Mouse (Mus musculus) stomach, embryonic 15.5 days (tissue): Measurements from ENCODE around the gene BC024978. TPM values are rescaled to one million over a fixed set of nuclear protein-coding genes. Genes with fewer than 3 reads are reported as not detected.

Experiments used
- ATAC-seq: fragments of 200-750 bp; cut with Nextera tagmentation; 2 replicates; pipeline ENCODE4 v1.8.0; 2017; ENCODE audit warnings: low read depth, moderate number of reproducible peaks, moderate TSS enrichment; ENCODE audit not compliant: insufficient read depth, low FRiP score
- H3K27ac ChIP-seq: fragments of 300-500 bp; sonication (generic); 2 replicates; pipeline ENCODE4 v1.5.1; 2015; ENCODE audit warnings: mild to moderate bottlenecking, inconsistent platforms
- H3K27me3 ChIP-seq: fragments of 300-500 bp; sonication (generic); replicated peaks from 2 replicates; pipeline ENCODE4 v1.6.1; 2015; ENCODE audit warnings: inconsistent platforms
- H3K36me3 ChIP-seq: fragments of 300-500 bp; sonication (generic); 2 replicates; pipeline ENCODE4 v1.6.1; 2015; ENCODE audit warnings: inconsistent platforms
- H3K4me1 ChIP-seq: fragments of 300-500 bp; sonication (generic); 2 replicates; pipeline ENCODE4 v1.6.1; 2015; ENCODE audit warnings: inconsistent platforms
- H3K4me2 ChIP-seq: fragments of 300-500 bp; sonication (generic); 2 replicates; pipeline ENCODE4 v1.6.1; 2015; ENCODE audit warnings: mild to moderate bottlenecking, inconsistent platforms
- H3K4me3 ChIP-seq: fragments of 300-500 bp; sonication (generic); replicated peaks from 2 replicates; pipeline ENCODE4 v1.5.1; 2015; ENCODE audit warnings: inconsistent platforms
- H3K9ac ChIP-seq: fragments of 300-500 bp; sonication (generic); 2 replicates; pipeline ENCODE4 v1.6.1; 2015; ENCODE audit warnings: inconsistent platforms
- H3K9me3 ChIP-seq: fragments of 300-500 bp; sonication (generic); 2 replicates; pipeline ENCODE4 v1.6.1; 2016; ENCODE audit warnings: inconsistent platforms
- WGBS: fragments of 180-500 bp; shearing (Covaris S2); methylation state at CpG from one replicate; pipeline ENCODE4 v1.1.7; 2015; 5-methylcytosine and 5-hydroxymethylcytosine counted together
- microRNA counts: library from miRNA; unstranded; fragments of <30 nt; microRNA quantifications from one replicate; lab custom pipeline; 2016
- microRNA-seq: library from miRNA; unstranded; fragments of <30 nt; microRNA quantifications from one replicate; pipeline ENCODE4, GENCODE M21; 2016
- polyA plus RNA-seq: library from polyadenylated mRNA; unstranded; fragments of >200 nt; fragmentation: Nextera tagmentation; extraction: Ambion mirVana; gene quantifications from 2 replicates; pipeline ENCODE4 v1.2.1, GENCODE M21; 2015

BC024978 gene
- polyA plus RNA-seq, 1 experiment from 2014 or later = 3.1 TPM

GRCm38 (mm10) chr7:27251946-27252345 lies 56.4 kb downstream of the BC024978 start:
- ATAC-seq = peak; percentile 82
- no peaks in the 10 kb centered on the region for H3K27me3 ChIP-seq

GRCm38 (mm10) chr7:27255721-27256120 lies 60.1 kb downstream of the BC024978 start:
- H3K27ac ChIP-seq = no peak overlapping the region
- H3K36me3 ChIP-seq = 0 out of 2 replicates have a peak, but pooled peaks cover 3% of the 10 kb centered on the region
- H3K4me1 ChIP-seq = peaks cover 25% of the 10 kb centered on the region
- 66% methylated on average over 3 of the region's 3 CpGs for WGBS
- ATAC-seq = no peak
- no peaks in the 10 kb centered on the region for H3K9me3 ChIP-seq
- no peak overlapping the region for H3K9ac ChIP-seq
- no peak overlapping the region for H3K4me2 ChIP-seq
- no peaks in the 10 kb centered on the region for H3K27me3 ChIP-seq
- H3K4me3 ChIP-seq = no peak overlapping the region

More at GRCm38 (mm10) chr7:27251946-27252345, 56.4 kb downstream of the BC024978 start:
- Histone ChIP-seq H3K27ac (no peak overlapping the region; the same call in 1 of the 2 replicates), H3K4me3 (no peak overlapping the region), H3K9me3 (no peaks in the 10 kb centered on the region), H3K4me1 (peaks cover 2% of the 10 kb centered on the region), H3K4me2 (peak overlapping the region; percentile 13; the same call in 1 of the 2 replicates), H3K9ac (no peak overlapping the region), H3K36me3 (peaks cover 6% of the 10 kb centered on the region; the same call in 1 of the 2 replicates)
- 62% methylated on average over 6 of the region's 6 CpGs for WGBS

- whole genome bisulfite sequencing = 37% methylated on average over 27 of the region's 27 CpGs
- H3K4me3 ChIP-seq = peak overlapping the region; percentile 74
- H3K9me3 ChIP-seq = no peaks in the 10 kb centered on the region
- peaks cover 25% of the 10 kb centered on the region for H3K4me1 ChIP-seq
- H3K27me3 ChIP-seq = no peaks in the 10 kb centered on the region
- no peak overlapping the region for H3K9ac ChIP-seq
- H3K36me3 ChIP-seq = 0 out of 2 replicates have a peak, but pooled peaks cover 8% of the 10 kb centered on the region
- 0 out of 2 replicates have a peak, but pooled peaks have one; percentile 1 for ATAC-seq
- peak overlapping the region; percentile 81 for H3K27ac ChIP-seq
- H3K4me2 ChIP-seq = peak overlapping the region; percentile 84
These were observed 61.7 kb downstream of the BC024978 start for GRCm38 (mm10) chr7:27257046-27257851.

- H3K9ac ChIP-seq = no peak overlapping the region
- peak overlapping the region; percentile 74 for H3K4me3 ChIP-seq
- H3K4me1 ChIP-seq = peaks cover 25% of the 10 kb centered on the region
- H3K36me3 ChIP-seq = peaks cover 13% of the 10 kb centered on the region; the same call in 1 of the 2 replicates
- no peak; the same call in 1 of the 2 replicates for ATAC-seq
- peak overlapping the region; percentile 81 for H3K27ac ChIP-seq
- no peaks in the 10 kb centered on the region for H3K9me3 ChIP-seq
- peak overlapping the region; percentile 84 for H3K4me2 ChIP-seq
- 5% methylated on average over 5 of the region's 6 CpGs for WGBS
- H3K27me3 ChIP-seq = no peaks in the 10 kb centered on the region
These were observed 62.2 kb downstream of the BC024978 start for GRCm38 (mm10) chr7:27257852-27258204.

GRCm38 (mm10) chr7:27258205-27258899 lies 62.8 kb downstream of the BC024978 start, which contains the start of gene Numbl:
Gene Numbl, plus strand, starts transcription at chr7:27258433.
- ATAC-seq = peak; percentile 78
- Histone ChIP-seq H3K9ac (peak within 1 kb of the TSS; percentile 85), H3K27ac (peak within 1 kb of the TSS; percentile 81), H3K36me3 (peaks cover 18% of the 10 kb centered on the region), H3K4me2 (peak within 1 kb of the TSS; percentile 84), H3K4me1 (peaks cover 25% of the 10 kb centered on the region), H3K9me3 (no peaks in the 10 kb centered on the region), H3K27me3 (no peaks in the 10 kb centered on the region), H3K4me3 (peak within 1 kb of the TSS; percentile 74)
- 1% methylated on average over 46 of the region's 47 CpGs for WGBS

- Histone ChIP-seq H3K4me3 (peak overlapping the region; percentile 74), H3K27me3 (no peaks in the 10 kb centered on the region), H3K27ac (peak overlapping the region; percentile 81), H3K4me2 (peak overlapping the region; percentile 84), H3K36me3 (peaks cover 18% of the 10 kb centered on the region), H3K9me3 (no peaks in the 10 kb centered on the region), H3K4me1 (peaks cover 25% of the 10 kb centered on the region), H3K9ac (peak overlapping the region; percentile 85)
- 6% methylated on average over 9 of the region's 9 CpGs for WGBS
- no peak for ATAC-seq
These were observed 63.7 kb downstream of the BC024978 start for GRCm38 (mm10) chr7:27259271-27259721.

GRCm38 (mm10) chr7:27259771-27260170 lies 64.2 kb downstream of the BC024978 start:
- peak overlapping the region; percentile 84 for H3K4me2 ChIP-seq
- H3K9me3 ChIP-seq = no peaks in the 10 kb centered on the region
- peaks cover 25% of the 10 kb centered on the region for H3K4me1 ChIP-seq
- H3K9ac ChIP-seq = peak overlapping the region; percentile 85
- H3K36me3 ChIP-seq = peaks cover 21% of the 10 kb centered on the region
- H3K27me3 ChIP-seq = no peaks in the 10 kb centered on the region
- peak overlapping the region; percentile 81 for H3K27ac ChIP-seq
- ATAC-seq = no peak
- peak overlapping the region; percentile 74 for H3K4me3 ChIP-seq
- WGBS = 28% methylated on average over 5 of the region's 5 CpGs

MicroRNA genes within 50 kb of the gene (microRNA counts, 519-probe panel; counts per million panel counts)
- not detected for microRNA mmu-miR-1191 (lab: Ali Mortazavi, UCI)

Small RNA genes lying within 50 kb of the gene (microRNA-seq; reads per million reads assigned to microRNA genes)
- 5.8 reads per million, percentile 20 among the genes with 10 or more reads in this experiment for gene Mir1191
- 0.97 reads per million for gene Mir3101

Other genes with a start within 250 kb of the BC024978 start
- gene Cyp2a12, start 166.7 kb upstream of the BC024978 start, polyA plus RNA-seq = 0.18 TPM in 1 of 2 replicates, not detected in the other
- gene Cyp2f2, start 75.9 kb upstream of the BC024978 start, polyA plus RNA-seq = 57.7 and 91.6 TPM in 2 replicates
- gene Cyp2t4, start 42.1 kb upstream of the BC024978 start, polyA plus RNA-seq = not detected in 2 replicates
- 68.9 and 73.7 TPM in 2 replicates for gene Egln2, start 29.0 kb upstream of the BC024978 start, polyA plus RNA-seq
- gene Rab4b, start 16.9 kb upstream of the BC024978 start, polyA plus RNA-seq = 63.5 and 65.3 TPM in 2 replicates
- 0.59 TPM in 1 of 2 replicates, not detected in the other for gene Gm21983, start 14.7 kb upstream of the BC024978 start, polyA plus RNA-seq
- 12.3 and 21.2 TPM in 2 replicates for gene Mia, start 14.6 kb upstream of the BC024978 start, polyA plus RNA-seq
- gene Snrpa, start 490 bp downstream of the BC024978 start, polyA plus RNA-seq = 219 and 224 TPM in 2 replicates
- 8.8 and 9.4 TPM in 2 replicates for gene Itpkc, start 32.9 kb downstream of the BC024978 start, polyA plus RNA-seq
- gene Coq8b, start 37.2 kb downstream of the BC024978 start, polyA plus RNA-seq = 21.2 and 26.2 TPM in 2 replicates
- gene Numbl, start 62.7 kb downstream of the BC024978 start, polyA plus RNA-seq = 22.7 and 23.4 TPM in 2 replicates
- 154 and 161 TPM in 2 replicates for gene Ltbp4, start 141.9 kb downstream of the BC024978 start, polyA plus RNA-seq
- gene Shkbp1, start 160.2 kb downstream of the BC024978 start, polyA plus RNA-seq = 38.8 and 43.7 TPM in 2 replicates
- 0.62 and 1.7 TPM in 2 replicates for gene Gm20479, start 161.6 kb downstream of the BC024978 start, polyA plus RNA-seq